Mouse (Mus musculus): ENCODE data around the gene Dnah11.

DNA sequence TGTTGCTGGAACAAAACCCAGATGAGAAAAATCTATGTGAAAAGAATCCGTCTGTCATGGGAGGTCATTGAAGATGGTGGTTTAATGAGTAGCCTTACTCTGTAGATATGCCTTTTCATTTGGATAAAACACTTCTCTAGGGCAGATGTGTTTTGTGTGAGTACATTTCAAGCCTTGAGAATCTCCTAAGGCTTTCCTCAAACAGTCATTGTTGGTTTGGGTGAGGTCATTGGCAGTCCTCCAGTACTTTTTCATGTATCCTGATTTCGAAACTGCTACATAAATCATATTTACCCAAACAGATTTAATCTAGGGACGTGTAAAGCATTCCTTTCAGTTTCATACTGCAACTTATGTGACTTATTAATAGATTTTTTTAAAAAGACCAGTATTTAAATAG, 370.5 kb downstream of the Dnah11 start:
- no peak for TF ChIP-seq EP300 (IDR thresholded peaks at IDR 0.05; ENCODE audit: low read depth in 1 of 2, low read length in 2 of 2)
- no peak for TF ChIP-seq CTCF (IDR thresholded peaks at IDR 0.05 in 2 of 3, conservative IDR thresholded peaks at IDR 0.05 in 1 of 3; ENCODE audit: control insufficient read depth in 1 of 3, insufficient read depth in 1 of 3, low read depth in 2 of 3, low read length in 3 of 3, poor library complexity in 1 of 3, severe bottlenecking in 1 of 3)
- no peak for TF ChIP-seq USF1 (IDR thresholded peaks at IDR 0.05; ENCODE audit: low read depth, low read length)
- no peak for TF ChIP-seq RAD21 (IDR thresholded peaks at IDR 0.05; ENCODE audit: low read depth, low read length)
- TF ChIP-seq MEF2A (IDR thresholded peaks at IDR 0.05; ENCODE audit: extremely low read depth, insufficient replicate concordance, low read depth, low read length, poor library complexity, severe bottlenecking) = no peak
- no peak for TF ChIP-seq POLR2A (IDR thresholded peaks at IDR 0.05; ENCODE audit: control insufficient read depth in 1 of 2, insufficient read depth in 1 of 2, low read depth in 1 of 2, low read length in 2 of 2, poor library complexity in 1 of 2)
- TF ChIP-seq ZC3H11A (IDR thresholded peaks at IDR 0.05; ENCODE audit: low read depth, low read length) = no peak
- TF ChIP-seq SMC3 (IDR thresholded peaks at IDR 0.05; ENCODE audit: low read depth, low read length) = no peak
- no peak for TF ChIP-seq UBTF (IDR thresholded peaks at IDR 0.05; ENCODE audit: borderline replicate concordance, insufficient read depth, low read depth, low read length)
- TF ChIP-seq MYC (IDR thresholded peaks at IDR 0.05; ENCODE audit: low read depth, low read length) = no peak
- TF ChIP-seq JUND (IDR thresholded peaks at IDR 0.05; ENCODE audit: low read depth, low read length) = no peak
- TF ChIP-seq USF2 (IDR thresholded peaks at IDR 0.05; ENCODE audit: borderline replicate concordance in 1 of 2, insufficient read depth in 1 of 2, low read depth in 1 of 2, low read length in 2 of 2) = no peak
